Mouse (Mus musculus): ENCODE data around the gene Tesk1. TPM values are rescaled to one million over a fixed set of nuclear protein-coding genes. Genes with fewer than 3 reads are reported as not detected.

Tesk1 gene
- total and polyA plus RNA-seq, 3 experiments: 1.9 to 6.0 (median 4.5) TPM

GRCm38 (mm10) chr4:43478534-43478858 lies 36.8 kb downstream of the Tesk1 start:
- H3K4me1 ChIP-seq (ENCODE audit: control insufficient read depth in 1 of 2, insufficient read depth in 2 of 2): peaks cover 19 to 56% of the 10 kb centered on the region in 2 experiments
- H3K4me3 ChIP-seq (replicated peaks in 1 of 3; ENCODE audit: low read depth in 2 of 3, low read length in 2 of 3, poor library complexity in 1 of 3): peak overlapping the region; percentile 44 to 58 (median 53)
- peak overlapping the region; percentile 26 for H3K9ac ChIP-seq (ENCODE audit: insufficient read depth, low read depth)
- H3K27ac ChIP-seq (ENCODE audit: insufficient read depth, low read depth): peak overlapping the region; percentile 63
- no peaks in the 10 kb centered on the region for H3K9me3 ChIP-seq (replicated peaks; ENCODE audit: low read length)
- H3K79me2 ChIP-seq (replicated peaks; ENCODE audit: control insufficient read depth, extremely low read depth, insufficient read depth, poor library complexity, severe bottlenecking): no peaks in the 10 kb centered on the region
- TF ChIP-seq ETS1 (conservative IDR thresholded peaks at IDR 0.05; ENCODE audit: low read depth, low read length) (no peak), SIN3A (IDR thresholded peaks at IDR 0.05; ENCODE audit: low read length) (peak; percentile 2)
- H3K36me3 ChIP-seq (replicated peaks in 1 of 2; ENCODE audit: control insufficient read depth in 1 of 2, insufficient read depth in 1 of 2, low read length in 1 of 2): no peaks in the 10 kb centered on the region
- no peak for DNase-seq (ENCODE audit: extremely low read depth)
- dilution Hi-C loops (cut with MboI; ENCODE audit: extremely low pct_ligation_motif_present, extremely low pct_unique_long_range_greater_than_20kb, low sequenced_read_pairs) (no loop called here), in situ Hi-C loops (cut with MboI; ENCODE audit: low pct_ligation_motif_present, low pct_unique_long_range_greater_than_20kb, low sequenced_read_pairs) (no loop called here)
- no peaks in the 10 kb centered on the region for H3K27me3 ChIP-seq (replicated peaks)
- H3K4me2 ChIP-seq (ENCODE audit: insufficient read depth, low read depth, poor library complexity, severe bottlenecking): peak overlapping the region; percentile 84

GRCm38 (mm10) chr4:43478906-43479832 lies 37.4 kb downstream of the Tesk1 start:
- Histone ChIP-seq H3K79me2 (replicated peaks; ENCODE audit: control insufficient read depth, extremely low read depth, insufficient read depth, poor library complexity, severe bottlenecking) (no peaks in the 10 kb centered on the region), H3K4me2 (ENCODE audit: insufficient read depth, low read depth, poor library complexity, severe bottlenecking) (peak overlapping the region; percentile 84), H3K27me3 (replicated peaks) (no peaks in the 10 kb centered on the region), H3K4me1 (ENCODE audit: control insufficient read depth in 1 of 2, insufficient read depth in 2 of 2) (peaks cover 16 to 56% of the 10 kb centered on the region in 2 experiments), H3K27ac (ENCODE audit: insufficient read depth, low read depth) (peak overlapping the region; percentile 63; the same call in 1 of the 2 replicates), H3K9ac (ENCODE audit: insufficient read depth, low read depth) (peak overlapping the region; percentile 26), H3K36me3 (replicated peaks in 1 of 2; ENCODE audit: control insufficient read depth in 1 of 2, insufficient read depth in 1 of 2, low read length in 1 of 2) (no peaks in the 10 kb centered on the region), H3K4me3 (replicated peaks in 1 of 3; ENCODE audit: low read depth in 2 of 3, low read length in 2 of 3, poor library complexity in 1 of 3) (peak overlapping the region; percentile 44 to 58 (median 47)), H3K9me3 (replicated peaks; ENCODE audit: low read length) (no peaks in the 10 kb centered on the region)
- dilution Hi-C loops (cut with MboI; ENCODE audit: extremely low pct_ligation_motif_present, extremely low pct_unique_long_range_greater_than_20kb, low sequenced_read_pairs): no loop called here
- DNase-seq (ENCODE audit: extremely low read depth): peak; percentile 89
- in situ Hi-C loops (cut with MboI; ENCODE audit: low pct_ligation_motif_present, low pct_unique_long_range_greater_than_20kb, low sequenced_read_pairs): no loop called here
- TF ChIP-seq KAT2A (IDR thresholded peaks at IDR 0.05; ENCODE audit: insufficient replicate concordance, low read length) (no peak), MXI1 (IDR thresholded peaks at IDR 0.05; ENCODE audit: low read depth, low read length) (no peak), ZMIZ1 (IDR thresholded peaks at IDR 0.05; ENCODE audit: low read depth, low read length) (no peak), MAX (IDR thresholded peaks at IDR 0.05; ENCODE audit: low read length) (no peak), UBTF (IDR thresholded peaks at IDR 0.05; ENCODE audit: low read depth, low read length) (no peak), USF2 (conservative IDR thresholded peaks at IDR 0.05; ENCODE audit: low read depth, low read length) (no peak), CHD1 (IDR thresholded peaks at IDR 0.05; ENCODE audit: low read depth, low read length) (no peak), SIN3A (IDR thresholded peaks at IDR 0.05; ENCODE audit: low read length) (no peak), ZNF384 (IDR thresholded peaks at IDR 0.05; ENCODE audit: low read depth, low read length) (no peak), MEF2A (IDR thresholded peaks at IDR 0.05; ENCODE audit: borderline replicate concordance, low read depth, low read length) (no peak), TBP (conservative IDR thresholded peaks at IDR 0.05; ENCODE audit: low read depth, low read length) (0 out of 2 replicates have a peak, but pooled peaks have one; percentile 47), ZC3H11A (IDR thresholded peaks at IDR 0.05; ENCODE audit: low read depth, low read length) (peak; percentile 50; the same call in 1 of the 2 replicates), POLR2AphosphoS2 (IDR thresholded peaks at IDR 0.05; ENCODE audit: low read depth, low read length) (no peak), POLR2A (IDR thresholded peaks at IDR 0.05; ENCODE audit: low read depth, low read length) (peak; percentile 29; the same call in 1 of the 2 replicates), ELF1 (IDR thresholded peaks at IDR 0.05; ENCODE audit: low read depth, low read length) (no peak), MYC (IDR thresholded peaks at IDR 0.05; ENCODE audit: low read depth, low read length) (no peak), IRF4 (IDR thresholded peaks at IDR 0.05; ENCODE audit: low read depth, low read length) (0 out of 2 replicates have a peak, but pooled peaks have one; percentile 11), ETS1 (conservative IDR thresholded peaks at IDR 0.05; ENCODE audit: low read depth, low read length) (no peak), TCF12 (IDR thresholded peaks at IDR 0.05; ENCODE audit: low read depth, low read length) (no peak), EP300 (IDR thresholded peaks at IDR 0.05; ENCODE audit: low read length) (no peak), JUN (IDR thresholded peaks at IDR 0.05; ENCODE audit: insufficient read depth, low read depth, low read length) (no peak), ZKSCAN1 (IDR thresholded peaks at IDR 0.05; ENCODE audit: borderline replicate concordance, low read depth, low read length) (no peak), CTCF (conservative IDR thresholded peaks at IDR 0.05 in 1 of 2, IDR thresholded peaks at IDR 0.05 in 1 of 2; ENCODE audit: low read depth in 2 of 2, low read length in 2 of 2) (peak; percentile 26 to 95; a peak in 3 of 4 replicates), RAD21 (IDR thresholded peaks at IDR 0.05; ENCODE audit: low read depth, low read length) (peak; percentile 84), E2F4 (IDR thresholded peaks at IDR 0.05; ENCODE audit: insufficient replicate concordance, low read depth, low read length) (no peak), SMC3 (IDR thresholded peaks at IDR 0.05; ENCODE audit: low read depth, low read length) (peak; percentile 89), BHLHE40 (IDR thresholded peaks at IDR 0.05; ENCODE audit: low read depth, low read length) (no peak), RCOR1 (conservative IDR thresholded peaks at IDR 0.05; ENCODE audit: low read depth, low read length) (no peak), JUND (conservative IDR thresholded peaks at IDR 0.05; ENCODE audit: low read depth, low read length) (no peak), CHD2 (IDR thresholded peaks at IDR 0.05; ENCODE audit: low read length) (peak; percentile 63), NRF1 (IDR thresholded peaks at IDR 0.05; ENCODE audit: low read depth, low read length) (0 out of 2 replicates have a peak, but pooled peaks have one; percentile 25)
